Mouse (Mus musculus) G1E-ER4 (cell line): ENCODE data around the gene Fer1l5. TPM values are rescaled to one million over a fixed set of nuclear protein-coding genes. Genes with fewer than 3 reads are reported as not detected.

ENCODE experiments used
- GATA1 ChIP-seq: IDR thresholded peaks from one replicate; pipeline ENCODE4 v1.8.0; 2012; ENCODE audit warnings: low read length, inconsistent platforms
- polyA plus RNA-seq: library from polyadenylated mRNA; stranded (reverse); fragments of >175 nt; gene quantifications from 2 replicates; pipeline ENCODE4 v1.2.3, GENCODE M21; 2012

Gene Fer1l5
- polyA plus RNA-seq, 1 experiment: not detected

DNA sequence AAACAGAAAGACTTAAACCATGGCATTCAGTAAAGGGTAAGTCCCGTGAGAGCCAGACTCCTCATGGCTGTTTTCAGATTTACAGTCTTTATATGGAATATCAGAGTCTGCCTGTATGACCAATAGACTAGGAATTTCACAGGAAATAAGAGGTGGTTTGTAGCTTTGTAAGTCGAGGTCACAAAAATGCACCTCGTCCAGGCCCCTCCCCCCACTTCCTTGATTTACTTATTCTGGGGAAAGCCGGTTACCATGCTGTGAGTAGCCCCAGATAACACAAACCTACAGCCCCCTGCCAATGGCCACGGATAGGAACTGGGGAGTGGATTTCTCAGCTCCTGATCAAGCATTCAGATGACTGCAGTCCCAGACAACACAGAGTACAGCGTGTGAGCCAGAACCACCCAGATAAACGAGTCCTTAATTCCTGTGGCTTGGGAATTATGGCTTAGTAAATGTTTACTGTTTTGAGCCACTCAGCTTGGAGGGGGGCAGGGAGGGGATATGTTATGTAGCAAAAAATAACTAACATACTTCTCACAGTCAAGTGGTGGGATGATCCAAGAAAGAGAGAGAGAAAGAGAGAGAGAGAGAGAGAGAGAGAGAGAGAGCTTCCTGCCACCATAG, 85.4 kb downstream of the Fer1l5 start:
- TF ChIP-seq GATA1: no peak

GRCm38 (mm10) chr1:36458169-36458568, 86.1 kb downstream of the Fer1l5 start:
- TF ChIP-seq GATA1: no peak

- TF ChIP-seq GATA1: no peak
These were observed 89.7 kb downstream of the Fer1l5 start for GRCm38 (mm10) chr1:36461829-36462228.

GRCm38 (mm10) chr1:36465641-36466160, 93.6 kb downstream of the Fer1l5 start:
- TF ChIP-seq GATA1: no peak

GRCm38 (mm10) chr1:36467446-36467845, 95.4 kb downstream of the Fer1l5 start:
- no peak for TF ChIP-seq GATA1

GRCm38 (mm10) chr1:36469811-36470444, 97.8 kb downstream of the Fer1l5 start:
- TF ChIP-seq GATA1: no peak

- no peak for TF ChIP-seq GATA1
These were observed 99.4 kb downstream of the Fer1l5 start, which contains the start of gene Cnnm4 for GRCm38 (mm10) chr1:36471181-36472105. Cnnm4 (plus strand) TSS chr1:36471620.

Other genes starting within 250 kb of the Fer1l5 start
- gene Uggt1, start 127.6 kb upstream of the Fer1l5 start, polyA plus RNA-seq: 8.5 and 10.4 TPM in 2 replicates
- gene Neurl3, start 97.6 kb upstream of the Fer1l5 start, polyA plus RNA-seq: 10.2 and 13.0 TPM in 2 replicates
- 18.6 and 20.5 TPM in 2 replicates for gene Arid5a, start 64.6 kb upstream of the Fer1l5 start, polyA plus RNA-seq
- gene Kansl3, start 3.1 kb upstream of the Fer1l5 start, polyA plus RNA-seq: 25.8 and 45.6 TPM in 2 replicates
- 11.6 and 12.8 TPM in 2 replicates for gene Lman2l, start 73.0 kb downstream of the Fer1l5 start, polyA plus RNA-seq
- gene Cnnm4, start 99.3 kb downstream of the Fer1l5 start, polyA plus RNA-seq: 1.3 and 2.1 TPM in 2 replicates
- 22.7 and 24.8 TPM in 2 replicates for gene Cnnm3, start 139.6 kb downstream of the Fer1l5 start, polyA plus RNA-seq
- 10.6 and 13.0 TPM in 2 replicates for gene Ankrd23, start 164.6 kb downstream of the Fer1l5 start, polyA plus RNA-seq
- gene Gm42417, start 167.1 kb downstream of the Fer1l5 start, polyA plus RNA-seq: 0.24 TPM in 1 of 2 replicates, not detected in the other
- 17.9 and 23.3 TPM in 2 replicates for gene Ankrd39, start 175.2 kb downstream of the Fer1l5 start, polyA plus RNA-seq
- not detected in 2 replicates for gene Sema4c, start 186.1 kb downstream of the Fer1l5 start, polyA plus RNA-seq